Mouse (Mus musculus): ENCODE data around the gene Zfp553. TPM values are rescaled to one million over a fixed set of nuclear protein-coding genes. Genes with fewer than 3 reads are reported as not detected.

Zfp553 gene
- 63.2 and 63.3 TPM in 2 replicates for polyA plus RNA-seq (2016; fragmentation: Nextera tagmentation; extraction: Ambion mirVana)

DNA sequence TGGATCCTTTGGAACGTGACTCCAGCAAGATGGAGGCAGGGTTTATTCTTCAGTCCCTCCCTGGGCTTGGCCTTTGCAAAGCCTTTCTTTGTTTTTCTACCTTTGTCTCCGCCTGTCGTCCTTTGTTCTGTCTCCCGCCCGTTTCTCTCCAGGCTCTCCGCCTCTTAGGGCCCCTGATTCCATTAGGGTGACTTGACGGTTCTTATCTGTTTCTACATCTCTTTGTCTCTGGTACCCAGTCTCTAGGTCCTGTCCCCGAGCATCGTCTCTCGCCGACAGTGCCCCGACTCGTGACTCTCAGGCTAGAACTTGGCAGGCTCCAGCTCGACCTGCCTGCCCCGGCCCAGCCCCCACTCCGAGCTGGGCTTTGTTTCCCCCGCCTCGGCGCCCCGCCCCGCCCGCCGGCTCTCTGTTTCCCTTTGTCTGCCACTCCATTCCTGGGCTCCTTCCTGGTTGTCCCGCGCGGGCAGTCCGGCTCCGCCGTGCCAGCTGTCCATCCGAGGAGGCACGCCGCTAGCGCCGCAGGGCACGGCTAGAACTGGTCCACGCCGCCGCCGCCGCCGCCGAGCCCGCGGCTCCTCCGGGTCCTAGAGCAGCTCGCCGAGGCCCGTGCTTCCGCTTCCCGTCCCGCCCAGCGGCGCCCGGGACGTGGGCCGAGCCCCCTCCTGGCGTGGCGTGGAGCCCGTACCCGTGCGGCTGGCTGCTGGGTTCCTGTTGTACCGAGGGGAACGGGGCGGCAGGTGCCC is at the start of gene Zfp553, which contains the start of gene Sept1:
Zfp553 (plus strand) TSS at position 440 of the 746 bp plus-strand sequence.
Sept1 (minus strand) TSS at position 509 of the 746 bp plus-strand sequence.
- H3K27me3 ChIP-seq, result no peaks in the 10 kb centered on the region
- peak within 1 kb of the TSS; percentile 72 for H3K4me2 ChIP-seq (replicated peaks)
- H3K4me3 ChIP-seq, result peak within 1 kb of the TSS; percentile 92
- WGBS, result under 1% methylated on average over 64 of the region's 64 CpGs
- H3K4me1 ChIP-seq, result peaks cover 24% of the 10 kb centered on the region
- no peaks in the 10 kb centered on the region for H3K9me3 ChIP-seq
- H3K9ac ChIP-seq, result peak within 1 kb of the TSS; percentile 96
- peaks cover 57% of the 10 kb centered on the region for H3K36me3 ChIP-seq
- peak within 1 kb of the TSS; percentile 98 for H3K27ac ChIP-seq
- ATAC-seq (ENCODE audit: insufficient number of reproducible peaks, insufficient read depth, low FRiP score, low TSS enrichment), result peak; percentile 81

GRCm38 (mm10) chr7:127183345-127183744 is 49.5 kb upstream of the Zfp553 start:
- Histone ChIP-seq H3K4me1 (no peaks in the 10 kb centered on the region), H3K4me2 (replicated peaks) (no peak overlapping the region)
- ATAC-seq (ENCODE audit: insufficient number of reproducible peaks, insufficient read depth, low FRiP score, low TSS enrichment), result no peak

GRCm38 (mm10) chr7:127183828-127184227 is 49.0 kb upstream of the Zfp553 start:
- Histone ChIP-seq H3K27me3 (no peaks in the 10 kb centered on the region), H3K9ac (no peak overlapping the region), H3K9me3 (no peaks in the 10 kb centered on the region), H3K4me1 (no peaks in the 10 kb centered on the region), H3K4me3 (no peak overlapping the region), H3K36me3 (no peaks in the 10 kb centered on the region), H3K27ac (no peak overlapping the region), H3K4me2 (replicated peaks) (no peak overlapping the region)
- no peak for ATAC-seq (ENCODE audit: insufficient number of reproducible peaks, insufficient read depth, low FRiP score, low TSS enrichment)
- 76% methylated on average over 6 of the region's 6 CpGs for WGBS

More at GRCm38 (mm10) chr7:127183345-127183744, 49.5 kb upstream of the Zfp553 start:
- no peaks in the 10 kb centered on the region for H3K9me3 ChIP-seq
- 82% methylated on average over 8 of the region's 8 CpGs for WGBS
- H3K9ac ChIP-seq, result no peak overlapping the region
- H3K36me3 ChIP-seq, result no peaks in the 10 kb centered on the region
- H3K27ac ChIP-seq, result no peak overlapping the region
- H3K27me3 ChIP-seq, result no peaks in the 10 kb centered on the region
- H3K4me3 ChIP-seq, result no peak overlapping the region

DNA sequence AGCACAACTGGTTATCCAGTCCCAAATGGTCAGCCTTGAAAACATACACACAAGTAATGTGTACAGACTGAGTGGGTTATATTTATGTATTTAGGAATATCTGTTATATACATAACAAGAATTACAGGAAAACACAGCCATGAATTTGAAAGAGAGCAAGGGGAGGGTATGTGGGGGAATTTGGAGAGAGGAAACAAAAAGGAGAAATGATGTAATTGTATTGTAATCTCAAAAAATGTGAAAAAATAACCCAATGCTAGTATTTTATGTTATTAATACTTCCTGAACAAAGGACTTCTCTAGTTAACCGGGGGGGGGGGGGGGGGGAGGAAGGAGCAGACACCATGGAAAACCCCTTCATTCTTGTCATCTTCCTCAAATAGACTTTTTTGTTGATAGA is 48.1 kb upstream of the Zfp553 start:
- no peak overlapping the region for H3K9ac ChIP-seq
- 17% methylated on average over 1 of the region's 1 CpGs for WGBS
- no peaks in the 10 kb centered on the region for H3K9me3 ChIP-seq
- no peaks in the 10 kb centered on the region for H3K27me3 ChIP-seq
- H3K27ac ChIP-seq, result no peak overlapping the region
- ATAC-seq (ENCODE audit: insufficient number of reproducible peaks, insufficient read depth, low FRiP score, low TSS enrichment), result no peak
- H3K4me1 ChIP-seq, result no peaks in the 10 kb centered on the region
- H3K36me3 ChIP-seq, result no peaks in the 10 kb centered on the region
- H3K4me3 ChIP-seq, result no peak overlapping the region
- no peak overlapping the region for H3K4me2 ChIP-seq (replicated peaks)

GRCm38 (mm10) chr7:127185601-127186000 is 47.3 kb upstream of the Zfp553 start:
- WGBS, result 63% methylated on average over 3 of the region's 3 CpGs

DNA sequence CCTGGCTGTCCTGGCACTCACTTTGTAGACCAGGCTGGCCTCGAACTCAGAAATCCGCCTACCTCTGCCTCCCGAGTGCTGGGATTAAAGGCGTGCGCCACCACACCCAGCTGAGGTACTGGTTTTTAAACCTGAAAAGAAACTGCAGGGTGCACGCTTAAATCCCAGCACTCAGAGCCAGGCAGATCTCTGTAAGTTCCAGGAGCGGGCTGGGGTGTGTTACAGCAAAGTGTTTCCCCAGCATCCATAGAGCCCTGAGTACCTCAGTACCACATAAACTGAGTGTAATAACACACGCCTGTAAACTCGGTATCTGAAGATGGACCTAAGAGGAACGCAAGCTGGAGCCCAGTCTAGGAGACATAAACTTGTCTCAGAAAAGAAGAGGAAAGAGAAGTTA is 45.5 kb upstream of the Zfp553 start:
- Histone ChIP-seq H3K4me3 (no peak overlapping the region), H3K27me3 (no peaks in the 10 kb centered on the region), H3K4me1 (no peaks in the 10 kb centered on the region), H3K27ac (no peak overlapping the region), H3K36me3 (peaks cover 14% of the 10 kb centered on the region), H3K9me3 (no peaks in the 10 kb centered on the region), H3K9ac (no peak overlapping the region), H3K4me2 (replicated peaks) (no peak overlapping the region)
- WGBS, result 67% methylated on average over 10 of the region's 10 CpGs
- no peak for ATAC-seq (ENCODE audit: insufficient number of reproducible peaks, insufficient read depth, low FRiP score, low TSS enrichment)

More at GRCm38 (mm10) chr7:127185601-127186000, 47.3 kb upstream of the Zfp553 start:
- H3K27me3 ChIP-seq, result no peaks in the 10 kb centered on the region
- no peak overlapping the region for H3K4me3 ChIP-seq
- no peak overlapping the region for H3K27ac ChIP-seq
- no peak for ATAC-seq (ENCODE audit: insufficient number of reproducible peaks, insufficient read depth, low FRiP score, low TSS enrichment)
- H3K9ac ChIP-seq, result no peak overlapping the region
- no peaks in the 10 kb centered on the region for H3K9me3 ChIP-seq
- H3K4me1 ChIP-seq, result no peaks in the 10 kb centered on the region
- no peaks in the 10 kb centered on the region for H3K36me3 ChIP-seq
- H3K4me2 ChIP-seq (replicated peaks), result no peak overlapping the region

GRCm38 (mm10) chr7:127188305-127189276 is 44.3 kb upstream of the Zfp553 start:
- no peak for ATAC-seq (ENCODE audit: insufficient number of reproducible peaks, insufficient read depth, low FRiP score, low TSS enrichment)
- H3K9me3 ChIP-seq, result no peaks in the 10 kb centered on the region
- H3K4me3 ChIP-seq, result no peak overlapping the region
- 81% methylated on average over 17 of the region's 17 CpGs for WGBS
- H3K4me2 ChIP-seq (replicated peaks), result no peak overlapping the region
- H3K9ac ChIP-seq, result no peak overlapping the region
- no peak overlapping the region for H3K27ac ChIP-seq
- H3K4me1 ChIP-seq, result no peaks in the 10 kb centered on the region
- H3K36me3 ChIP-seq, result peaks cover 27% of the 10 kb centered on the region
- H3K27me3 ChIP-seq, result no peaks in the 10 kb centered on the region

DNA sequence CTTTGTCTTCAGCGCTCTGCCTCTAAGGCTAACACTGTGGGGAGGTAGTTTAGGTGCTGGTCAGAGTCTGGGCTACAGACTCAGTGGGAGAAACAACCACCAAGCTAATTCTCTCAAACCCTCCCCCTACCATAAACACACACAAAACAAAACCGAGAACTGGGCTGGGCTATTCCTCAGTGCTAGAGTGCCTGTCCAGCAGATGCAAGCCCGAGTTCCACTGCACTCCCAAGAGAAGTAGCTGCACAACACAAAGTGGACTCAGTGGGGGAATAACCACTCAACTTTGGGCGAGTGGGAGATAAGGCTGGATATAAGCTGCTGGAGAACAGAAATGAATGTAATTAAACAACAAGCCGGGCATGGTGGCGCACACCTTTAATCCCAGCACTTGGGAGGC is 42.2 kb upstream of the Zfp553 start:
- no peak overlapping the region for H3K9ac ChIP-seq
- WGBS, result 87% methylated on average over 6 of the region's 6 CpGs
- peaks cover 38% of the 10 kb centered on the region for H3K36me3 ChIP-seq
- H3K9me3 ChIP-seq, result no peaks in the 10 kb centered on the region
- H3K27me3 ChIP-seq, result no peaks in the 10 kb centered on the region
- peaks cover 13% of the 10 kb centered on the region for H3K4me1 ChIP-seq
- H3K4me3 ChIP-seq, result no peak overlapping the region
- H3K4me2 ChIP-seq (replicated peaks), result no peak overlapping the region
- no peak overlapping the region for H3K27ac ChIP-seq
- no peak for ATAC-seq (ENCODE audit: insufficient number of reproducible peaks, insufficient read depth, low FRiP score, low TSS enrichment)

GRCm38 (mm10) chr7:127192989-127193388 is 39.9 kb upstream of the Zfp553 start:
- Histone ChIP-seq H3K4me3 (no peak overlapping the region), H3K4me1 (peaks cover 23% of the 10 kb centered on the region), H3K27me3 (no peaks in the 10 kb centered on the region), H3K9me3 (no peaks in the 10 kb centered on the region), H3K27ac (no peak overlapping the region), H3K9ac (no peak overlapping the region), H3K36me3 (peaks cover 50% of the 10 kb centered on the region), H3K4me2 (replicated peaks) (no peak overlapping the region)
- 94% methylated on average over 5 of the region's 5 CpGs for WGBS
- no peak for ATAC-seq (ENCODE audit: insufficient number of reproducible peaks, insufficient read depth, low FRiP score, low TSS enrichment)

DNA sequence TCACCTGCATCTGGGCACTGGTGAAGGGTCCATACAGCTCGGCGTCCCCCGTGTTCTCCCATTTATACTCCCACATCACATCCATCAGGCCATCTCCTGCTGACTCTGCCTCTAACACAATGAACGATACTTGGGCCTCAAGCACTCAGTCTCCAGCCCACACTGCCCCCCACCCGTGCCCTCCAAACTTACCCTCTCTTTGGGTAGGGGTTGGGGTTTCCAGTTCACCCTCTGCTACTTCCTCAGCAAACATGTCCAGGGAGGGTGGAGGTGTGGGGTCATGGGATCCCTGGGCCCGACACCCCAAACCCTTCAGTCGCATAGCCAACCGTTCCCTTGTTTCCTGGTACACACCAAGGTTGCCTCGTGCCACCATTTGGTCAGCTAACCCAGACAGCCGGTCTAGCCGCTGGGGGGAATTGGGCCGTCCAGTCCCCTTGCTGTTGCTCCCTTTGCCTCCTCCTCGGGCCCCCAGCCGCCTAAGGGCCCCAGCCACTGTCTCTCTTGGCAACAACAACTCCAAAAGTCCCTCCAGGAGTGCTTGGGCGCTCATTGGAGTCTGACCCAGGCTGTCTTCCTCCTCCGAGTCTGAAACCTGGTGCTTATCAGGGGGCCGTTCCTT is 38.7 kb upstream of the Zfp553 start:
- ATAC-seq (ENCODE audit: insufficient number of reproducible peaks, insufficient read depth, low FRiP score, low TSS enrichment), result no peak
- peaks cover 61% of the 10 kb centered on the region for H3K36me3 ChIP-seq
- no peaks in the 10 kb centered on the region for H3K27me3 ChIP-seq
- H3K9ac ChIP-seq, result peak overlapping the region; percentile 77; the same call in 1 of the 2 replicates
- H3K4me3 ChIP-seq, result peak overlapping the region; percentile 61
- H3K4me2 ChIP-seq (replicated peaks), result peak overlapping the region; percentile 87
- 93% methylated on average over 17 of the region's 17 CpGs for WGBS
- no peak overlapping the region for H3K27ac ChIP-seq
- H3K9me3 ChIP-seq, result no peaks in the 10 kb centered on the region
- H3K4me1 ChIP-seq, result peaks cover 23% of the 10 kb centered on the region

GRCm38 (mm10) chr7:127194633-127195029 is 38.2 kb upstream of the Zfp553 start:
- no peak for ATAC-seq (ENCODE audit: insufficient number of reproducible peaks, insufficient read depth, low FRiP score, low TSS enrichment)
- Histone ChIP-seq H3K9ac (peak overlapping the region; percentile 77), H3K9me3 (no peaks in the 10 kb centered on the region), H3K36me3 (peaks cover 67% of the 10 kb centered on the region), H3K4me1 (peaks cover 23% of the 10 kb centered on the region), H3K27ac (0 out of 2 replicates have a peak overlapping the region, but pooled peaks have one; percentile 91), H3K4me2 (replicated peaks) (peak overlapping the region; percentile 87), H3K4me3 (peak overlapping the region; percentile 61), H3K27me3 (no peaks in the 10 kb centered on the region)
- 80% methylated on average over 7 of the region's 7 CpGs for WGBS
